Mouse (Mus musculus): ENCODE data around the gene Mcoln3.
A peak's percentile ranks its signal among the peaks of the same experiment; 100 is the strongest.

The Mcoln3 gene

GRCm38 (mm10) chr3:146134834-146135233 lies 17.6 kb downstream of the Mcoln3 start:
- no peak for DNase-seq (ENCODE audit: low spot score in 2 of 2)

DNA sequence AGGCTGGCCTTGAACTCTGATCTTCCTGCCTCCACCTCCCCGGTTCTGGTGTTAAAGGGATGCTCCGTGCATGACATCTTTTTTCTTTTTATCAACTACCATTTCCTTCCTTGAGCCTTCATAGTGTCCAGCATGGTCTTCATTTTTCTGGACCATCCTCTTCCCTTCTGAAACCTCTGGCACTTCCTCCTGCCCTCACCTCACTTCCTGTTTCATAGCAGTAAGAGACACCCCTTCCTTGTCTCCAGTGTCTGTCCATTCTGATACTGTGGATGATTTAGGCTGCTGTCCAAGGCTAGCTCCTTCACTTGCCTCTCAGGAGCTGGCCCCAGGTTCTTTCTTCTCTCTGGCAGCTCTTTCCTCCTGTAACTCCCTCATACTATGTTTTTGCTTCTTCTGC lies 18.2 kb downstream of the Mcoln3 start:
- no peak for DNase-seq (ENCODE audit: low spot score in 2 of 2)

- no peak for DNase-seq (ENCODE audit: low spot score in 2 of 2)
Measured at GRCm38 (mm10) chr3:146136422-146136821, 19.2 kb downstream of the Mcoln3 start.

GRCm38 (mm10) chr3:146140276-146140675 lies 23.0 kb downstream of the Mcoln3 start:
- no peak for DNase-seq (ENCODE audit: low spot score in 2 of 2)

GRCm38 (mm10) chr3:146142523-146142922 lies 25.3 kb downstream of the Mcoln3 start:
- no peak for DNase-seq (ENCODE audit: low spot score in 2 of 2)

DNA sequence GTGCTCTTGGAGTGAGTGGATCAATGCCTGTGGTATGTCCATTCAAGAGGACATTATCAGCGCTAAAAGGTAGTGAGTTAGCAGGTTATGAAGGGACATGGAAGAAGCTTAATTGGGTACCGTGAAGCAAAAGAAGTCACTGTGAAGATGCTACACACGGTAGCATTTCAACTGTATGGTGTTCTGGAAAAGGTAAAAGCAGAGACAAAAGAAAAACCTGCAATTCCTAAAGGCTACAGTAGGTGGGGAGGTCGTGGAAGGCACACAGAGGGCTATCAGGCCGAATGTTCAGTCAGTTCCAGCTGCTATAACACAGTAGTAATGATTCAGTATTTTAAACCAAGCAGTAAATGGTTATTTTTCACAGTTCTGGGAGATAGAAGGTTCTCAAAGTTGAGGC lies 28.3 kb downstream of the Mcoln3 start:
- no peak for DNase-seq (ENCODE audit: low spot score in 2 of 2)

DNA sequence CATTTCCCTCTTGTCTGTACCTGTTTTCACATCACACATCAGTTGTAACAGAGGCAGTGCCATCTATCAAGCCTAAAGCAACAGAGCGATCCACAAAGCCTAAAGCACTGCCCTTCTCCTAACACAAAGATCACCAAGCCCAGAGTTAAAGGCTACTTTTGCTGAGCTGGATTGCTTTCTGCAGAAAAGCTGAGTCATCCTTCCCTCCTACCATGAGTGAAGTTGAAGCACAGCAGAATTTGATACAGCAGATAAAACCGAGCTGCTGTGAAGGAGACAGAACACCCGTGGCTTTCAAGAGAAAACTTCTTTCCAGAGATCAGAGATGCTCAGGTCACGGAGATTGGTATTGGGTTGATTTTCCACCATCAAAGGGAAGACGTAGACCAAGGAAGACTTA lies 28.9 kb downstream of the Mcoln3 start:
- peak in 1 of 2 experiments; percentile 5 for DNase-seq (ENCODE audit: low spot score in 2 of 2)

GRCm38 (mm10) chr3:146149156-146150057 lies 32.2 kb downstream of the Mcoln3 start, which contains the start of gene Mcoln2:
Gene Mcoln2 (plus strand): TSS chr3:146149833.
- no peak for DNase-seq (ENCODE audit: low spot score in 2 of 2)

GRCm38 (mm10) chr3:146150058-146150400 lies 32.8 kb downstream of the Mcoln3 start:
- DNase-seq (ENCODE audit: low spot score in 2 of 2): no peak

DNA sequence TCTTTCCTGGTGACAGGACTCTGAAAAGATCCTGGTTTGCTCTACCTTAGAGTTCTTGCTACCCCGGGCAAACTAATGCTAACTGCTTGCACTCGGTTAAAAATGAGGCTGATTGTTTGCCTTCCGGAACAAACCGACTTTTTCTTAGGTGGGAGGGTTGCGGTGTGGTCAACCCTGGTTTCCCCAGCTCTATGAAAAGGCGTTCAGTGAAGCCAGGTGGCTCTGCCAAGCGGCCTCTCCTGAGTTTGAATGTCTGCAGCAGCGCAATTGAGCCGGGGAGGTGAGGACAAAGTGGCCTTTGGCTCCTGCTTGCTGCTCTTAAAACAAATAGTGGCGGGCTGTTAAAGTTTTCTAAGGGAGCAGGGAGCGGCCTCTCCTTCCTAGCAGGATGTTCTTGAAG lies 33.3 kb downstream of the Mcoln3 start:
- DNase-seq (ENCODE audit: low spot score in 2 of 2): no peak

DNA sequence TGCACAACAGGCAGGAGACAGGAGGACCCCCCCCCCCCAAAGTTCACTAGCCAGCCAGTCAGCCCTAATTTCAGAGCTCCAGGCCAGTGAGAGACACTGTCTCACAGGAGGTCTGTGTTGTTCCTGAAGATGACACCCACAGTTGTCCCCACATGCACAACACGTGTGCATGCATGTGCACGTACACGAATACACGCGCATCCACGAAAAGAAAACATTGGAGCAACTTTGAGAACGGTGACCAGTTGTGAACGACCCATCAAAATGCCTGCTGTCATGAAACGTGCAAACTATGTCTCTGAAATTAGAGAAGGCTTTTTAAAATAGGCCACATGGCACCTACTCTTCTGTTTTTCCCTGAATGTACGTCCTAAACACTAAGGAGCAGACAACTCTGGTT lies 34.1 kb downstream of the Mcoln3 start:
- DNase-seq (ENCODE audit: low spot score in 2 of 2): no peak

DNA sequence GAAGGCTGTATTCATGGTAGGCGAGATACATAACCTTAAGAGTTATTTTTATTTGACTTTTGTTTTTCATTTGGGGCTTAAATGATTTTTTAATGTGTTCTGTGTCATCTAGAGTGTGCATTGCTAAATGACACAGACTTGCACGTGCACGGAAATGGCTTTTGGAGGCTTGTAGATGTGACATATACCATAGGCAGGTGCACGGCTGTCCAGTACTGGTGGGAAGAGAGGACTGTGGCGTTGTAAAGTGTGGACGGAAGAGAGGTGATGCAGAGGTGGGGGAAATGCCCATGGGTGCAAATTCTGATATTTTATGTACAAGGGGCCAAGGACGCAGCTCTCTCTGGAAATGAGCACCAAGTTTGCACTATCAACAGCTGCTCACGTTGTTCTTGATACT lies 34.5 kb downstream of the Mcoln3 start:
- DNase-seq (ENCODE audit: low spot score in 2 of 2): no peak

GRCm38 (mm10) chr3:146152348-146152747 lies 35.1 kb downstream of the Mcoln3 start:
- DNase-seq (ENCODE audit: low spot score in 2 of 2): no peak

DNA sequence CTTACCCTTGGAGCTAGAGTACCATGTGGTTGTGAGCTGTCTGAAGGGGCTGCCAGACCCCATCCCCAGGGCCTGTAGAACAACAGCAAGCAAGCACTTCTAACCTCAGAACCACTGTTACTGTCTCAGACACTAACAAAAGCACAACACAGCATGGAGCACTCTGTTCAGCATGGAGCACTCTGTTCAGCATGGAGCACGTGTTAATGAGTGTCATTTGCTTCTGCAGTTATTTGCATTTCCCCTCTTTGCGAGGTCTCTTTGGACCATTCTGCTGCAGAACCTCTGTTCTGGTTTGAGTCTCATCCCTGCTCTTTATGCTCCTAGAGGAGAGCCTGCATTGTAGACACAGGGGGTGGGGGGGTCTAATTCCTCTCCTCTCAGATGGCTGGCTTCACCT lies 35.7 kb downstream of the Mcoln3 start:
- DNase-seq (ENCODE audit: low spot score in 2 of 2): no peak

- DNase-seq (ENCODE audit: low spot score in 2 of 2): no peak
Measured at GRCm38 (mm10) chr3:146153862-146154611, 36.8 kb downstream of the Mcoln3 start.

DNA sequence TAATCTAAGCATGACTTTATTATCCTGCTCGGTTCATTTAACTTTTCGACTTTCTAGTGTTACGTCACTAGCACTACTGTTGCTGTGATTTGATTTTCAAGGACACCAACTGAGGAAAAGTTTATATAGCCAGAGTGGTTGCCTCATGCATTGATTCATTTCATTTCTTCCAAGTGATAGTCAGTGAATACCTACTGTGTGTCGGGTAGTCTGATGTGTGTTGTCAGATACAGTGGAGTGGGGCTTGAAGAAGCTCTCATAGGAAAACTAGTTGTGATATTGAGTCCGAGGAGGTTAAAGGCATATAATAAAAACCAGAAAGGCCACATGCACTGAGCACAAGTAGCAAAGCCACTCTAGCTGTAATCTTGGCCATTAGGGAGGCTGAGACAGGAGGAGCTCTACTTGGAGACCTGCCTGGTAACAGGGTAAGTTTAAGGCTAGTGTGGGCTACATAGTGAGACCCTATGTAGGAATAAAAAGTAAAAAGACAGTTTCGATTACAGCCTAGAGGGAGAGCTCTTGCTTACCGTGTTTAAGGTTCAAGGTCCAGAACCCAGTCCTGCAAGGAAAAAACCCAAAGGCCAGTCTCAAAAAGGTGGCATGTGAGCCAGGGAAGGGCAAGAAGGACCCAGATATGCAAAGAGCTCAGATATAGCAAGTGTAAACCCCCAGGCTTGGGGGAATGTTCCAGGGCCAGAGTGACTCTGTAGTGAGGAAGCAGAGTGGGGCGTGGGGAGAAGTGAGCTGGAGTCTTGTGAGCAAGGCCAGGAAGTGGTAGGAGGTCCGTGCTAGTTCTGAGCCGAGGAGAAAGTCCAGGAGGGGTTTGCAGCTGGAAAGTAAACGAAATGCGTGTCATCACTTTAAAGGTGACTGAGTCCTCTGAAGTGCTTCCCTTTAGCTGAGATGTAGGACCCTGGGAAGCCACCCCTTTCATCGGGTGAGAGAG lies 38.7 kb downstream of the Mcoln3 start:
- DNase-seq (ENCODE audit: low spot score in 2 of 2): no peak

DNA sequence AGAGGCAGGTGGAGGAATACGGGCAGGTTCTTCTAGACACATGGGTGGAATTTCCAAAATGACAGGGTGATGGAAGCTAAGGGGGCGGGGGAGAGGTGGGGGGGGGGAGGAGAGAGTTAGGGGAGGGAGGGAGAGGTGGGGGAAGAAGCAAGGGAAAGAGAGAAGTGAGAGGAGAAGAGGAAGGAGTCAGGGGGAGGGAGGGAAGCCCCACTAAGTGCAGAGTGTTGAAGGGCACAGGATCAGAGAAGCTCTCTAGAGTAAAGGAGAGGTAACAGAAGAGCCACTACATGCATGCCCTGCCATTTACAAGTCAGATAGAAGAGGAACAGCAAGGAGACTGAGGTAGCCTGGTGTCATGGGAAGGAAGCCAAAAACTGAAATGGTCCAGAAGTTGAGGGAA lies 39.6 kb downstream of the Mcoln3 start:
- no peak for DNase-seq (ENCODE audit: low spot score in 2 of 2)

DNA sequence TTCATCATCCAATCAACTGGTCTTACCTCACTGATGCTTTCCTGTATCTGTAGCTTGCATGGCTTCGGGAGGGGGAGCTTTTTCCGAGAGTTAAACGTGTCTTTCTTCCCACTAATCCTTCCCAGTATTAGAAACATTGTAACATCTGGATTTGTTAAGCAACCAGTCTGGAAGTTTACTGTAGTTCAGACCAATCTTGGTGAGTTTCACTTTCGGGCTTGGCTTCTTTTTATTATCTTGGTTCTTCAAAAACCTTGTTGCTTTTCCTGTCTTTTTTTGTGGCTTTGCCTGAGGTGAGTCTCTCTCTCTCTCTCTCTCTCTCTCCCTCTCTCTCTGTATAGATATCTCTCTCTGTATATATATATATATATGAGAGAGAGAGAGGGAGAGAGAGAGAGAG lies 40.8 kb downstream of the Mcoln3 start:
- DNase-seq (ENCODE audit: low spot score in 2 of 2): no peak

GRCm38 (mm10) chr3:146159360-146159759 lies 42.1 kb downstream of the Mcoln3 start:
- DNase-seq (ENCODE audit: low spot score in 2 of 2): no peak

- no peak for DNase-seq (ENCODE audit: low spot score in 2 of 2)
Measured at GRCm38 (mm10) chr3:146162197-146162596, 44.9 kb downstream of the Mcoln3 start.

DNA sequence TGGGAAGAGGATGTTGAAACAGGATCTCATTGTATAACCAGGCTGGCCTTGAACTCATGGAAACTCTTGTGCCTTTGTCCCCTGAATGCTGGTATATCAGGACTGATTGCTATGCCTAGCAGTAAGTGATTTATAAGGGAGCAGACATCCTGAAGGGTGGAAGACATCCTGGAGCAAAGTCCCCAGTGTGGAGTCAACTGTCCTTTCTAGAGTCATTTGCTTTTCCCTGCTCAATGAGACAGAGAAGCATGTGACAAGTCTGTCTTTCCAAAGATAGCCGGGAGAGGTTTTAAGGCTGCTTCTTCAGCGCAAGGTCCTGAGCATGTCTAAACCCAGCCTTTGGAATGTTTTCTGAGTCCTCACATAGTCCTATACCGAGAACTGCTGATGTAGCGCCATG lies 52.1 kb downstream of the Mcoln3 start:
- no peak for DNase-seq (ENCODE audit: low spot score in 2 of 2)

DNA sequence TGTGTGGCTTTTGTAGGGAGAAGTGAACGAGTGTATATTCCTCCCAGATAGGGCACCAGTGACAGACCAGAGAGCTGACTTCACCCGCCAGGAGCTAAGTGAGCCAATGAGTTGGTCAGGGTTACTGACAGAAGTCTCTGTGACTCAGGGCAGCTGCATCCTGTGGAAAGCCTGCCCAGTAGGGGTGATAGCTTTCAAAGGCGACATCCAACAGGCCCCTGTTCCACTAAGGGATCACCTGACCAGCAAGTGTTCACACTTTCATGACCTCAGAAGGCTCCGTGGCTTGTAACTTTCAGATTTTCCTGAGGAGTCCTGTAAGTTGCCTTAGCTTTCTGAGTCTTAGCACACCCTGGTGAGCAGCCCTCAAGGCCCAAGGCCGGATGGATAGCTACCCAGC lies 55.8 kb downstream of the Mcoln3 start:
- no peak for DNase-seq (ENCODE audit: low spot score in 2 of 2)
